Mouse (Mus musculus) heart, postnatal 4 days (tissue): ENCODE results near the gene Wdr26. TPM values are rescaled to one million over a fixed set of nuclear protein-coding genes. Genes with fewer than 3 reads are reported as not detected.
A peak's percentile ranks its signal among the peaks of the same experiment; 100 is the strongest.

ENCODE experiments used
- DNase-seq: peaks from one replicate; pipeline ENCODE4 v3.0.0; 2021
- total RNA-seq, 2 experiments: library from RNA; stranded (reverse); gene quantifications; 2 replicates each; pipeline ENCODE4 v1.2.3; 2021

Gene Wdr26
- total RNA-seq, 2 experiments from 2014 or later = 137 to 138 TPM

DNA sequence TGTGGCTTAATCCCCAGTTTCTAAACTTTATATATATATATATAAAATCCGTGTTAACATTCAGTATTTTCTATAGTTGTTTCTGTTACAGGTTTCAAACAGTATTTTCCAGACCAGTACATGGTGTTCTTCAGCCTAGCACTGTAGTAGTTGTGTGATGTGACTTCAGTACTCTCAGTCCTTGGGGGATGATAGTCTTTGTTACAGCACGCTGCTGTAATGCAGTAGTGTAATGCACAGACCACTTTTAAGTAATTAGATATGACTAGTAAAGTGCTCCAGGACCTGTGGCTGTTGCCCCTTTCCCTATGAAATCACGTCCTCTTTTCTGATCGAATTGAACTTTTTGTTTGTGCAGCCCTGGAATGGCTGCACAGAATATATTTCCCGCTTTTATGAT lies 60.3 kb downstream of the Wdr26 start:
- no peak for DNase-seq

DNA sequence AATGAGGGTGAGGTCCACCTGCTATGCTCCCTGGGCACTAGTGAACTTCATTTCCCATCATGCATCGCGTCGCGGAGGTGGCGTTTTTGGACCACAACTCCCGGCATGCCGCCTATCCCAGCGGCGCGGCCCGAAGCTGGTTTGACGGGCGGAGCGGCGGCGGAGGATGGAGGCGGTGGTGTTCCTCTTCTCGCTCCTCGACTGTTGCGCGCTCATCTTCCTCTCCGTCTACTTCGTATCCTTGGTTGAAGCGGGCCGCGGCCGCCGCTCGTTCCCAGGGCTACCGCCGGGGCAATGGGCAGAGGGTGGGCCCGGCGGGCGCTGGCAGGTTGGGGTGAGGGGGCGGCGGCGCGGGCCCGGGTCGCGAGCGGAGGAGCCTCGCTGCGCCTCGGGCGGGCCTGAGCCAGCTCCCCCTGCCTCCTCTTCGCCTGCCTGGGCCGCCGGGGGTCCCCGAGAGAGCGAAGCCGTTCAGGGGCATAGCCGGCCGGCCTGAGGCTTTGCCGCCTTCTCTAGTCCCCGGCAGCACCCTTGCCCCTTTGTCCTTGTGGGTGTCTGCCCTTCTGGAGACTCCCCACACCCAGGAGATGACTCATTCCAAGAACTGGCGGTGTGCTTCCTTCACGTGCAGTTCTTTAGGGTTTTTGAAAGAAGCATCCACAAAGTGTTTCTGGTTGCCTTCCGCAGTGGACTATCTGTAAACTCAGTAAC lies 60.8 kb downstream of the Wdr26 start:
- DNase-seq = peak; percentile 93

DNA sequence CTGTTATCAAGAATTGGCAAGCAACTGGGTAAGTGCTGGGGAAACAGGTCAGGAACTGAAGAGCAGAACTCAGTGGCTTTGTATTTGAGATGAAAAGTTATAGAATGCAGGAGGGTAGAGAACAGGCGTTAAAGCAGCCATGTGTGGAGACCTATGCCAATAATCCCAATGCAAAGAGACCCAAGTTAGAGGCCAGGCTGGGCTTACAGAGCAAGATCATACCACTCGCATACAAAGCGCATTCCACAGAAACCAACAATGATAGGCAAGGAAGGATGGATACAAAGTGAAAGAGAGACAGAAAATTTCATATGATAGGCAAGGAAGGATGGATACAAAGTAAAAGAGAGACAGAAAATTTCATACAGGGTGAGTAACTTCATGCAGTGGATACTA lies 61.4 kb downstream of the Wdr26 start:
- no peak for DNase-seq

DNA sequence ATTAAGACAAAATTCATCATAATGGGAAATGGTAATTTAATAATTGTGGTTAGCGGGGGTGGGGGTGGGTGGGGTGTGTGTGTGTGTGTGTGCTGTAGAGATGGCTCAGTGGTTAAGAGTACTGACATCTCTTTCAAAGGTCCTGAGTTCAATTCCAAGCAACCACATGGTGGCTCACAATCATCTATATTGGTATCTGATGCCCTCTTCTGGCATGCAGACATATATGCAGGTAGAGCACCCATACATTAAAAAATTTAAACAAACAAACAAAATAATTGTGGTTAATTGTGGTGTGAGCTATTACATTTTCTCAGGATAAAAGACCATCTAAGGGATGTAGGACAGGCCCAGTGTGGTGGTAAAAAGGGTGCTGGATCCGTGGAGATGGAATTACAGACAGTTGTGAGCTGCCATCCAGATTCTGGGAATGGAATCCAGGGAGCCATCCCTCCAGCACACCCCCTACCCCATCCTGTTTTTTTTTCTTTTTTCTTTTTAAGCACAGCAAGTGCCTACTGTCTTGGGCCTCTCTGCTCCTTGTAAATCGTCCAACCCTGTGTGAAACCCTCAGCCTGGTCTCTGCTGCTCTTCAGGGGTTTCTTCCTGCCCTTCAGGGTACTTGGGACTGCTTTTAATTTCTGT lies 62.3 kb downstream of the Wdr26 start:
- DNase-seq = no peak

DNA sequence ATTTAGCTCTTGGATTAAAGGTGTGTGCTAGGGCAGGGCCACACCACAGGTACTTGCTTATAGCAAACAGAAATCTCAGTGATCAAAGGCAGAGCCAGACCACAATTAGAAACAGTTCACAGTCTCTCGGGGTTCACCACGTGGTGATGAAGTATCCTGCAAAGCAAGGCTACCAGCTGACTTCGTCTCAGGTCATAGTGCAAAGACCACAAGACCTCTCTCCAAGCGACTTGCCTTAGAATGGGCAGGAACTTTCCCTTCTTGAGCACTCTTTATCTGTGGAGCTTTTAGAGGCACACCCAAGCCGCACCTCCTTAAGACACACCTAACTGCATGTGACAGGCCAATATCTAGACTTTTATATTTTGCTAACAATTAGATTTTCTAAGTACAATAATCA lies 63.3 kb downstream of the Wdr26 start:
- DNase-seq = no peak

DNA sequence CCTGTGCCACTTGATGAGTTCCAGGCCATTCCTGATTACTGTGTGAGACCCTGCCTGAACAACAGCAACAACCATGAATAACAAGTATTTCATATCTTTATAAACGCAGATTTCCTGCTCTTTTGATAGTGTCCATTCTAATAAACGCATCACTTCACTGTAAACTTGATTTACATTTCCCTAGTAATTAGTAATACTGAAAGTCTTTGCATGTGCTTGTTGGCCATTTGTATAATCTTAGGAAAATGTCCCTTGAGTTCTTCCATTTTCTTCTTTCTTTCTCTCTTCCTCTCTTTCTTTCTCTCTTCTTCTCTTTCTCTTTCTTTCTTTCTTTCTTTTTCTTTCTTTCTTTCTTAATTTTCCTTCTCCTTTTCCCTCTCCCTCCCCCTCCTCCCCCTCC lies 65.6 kb downstream of the Wdr26 start:
- DNase-seq = no peak

DNA sequence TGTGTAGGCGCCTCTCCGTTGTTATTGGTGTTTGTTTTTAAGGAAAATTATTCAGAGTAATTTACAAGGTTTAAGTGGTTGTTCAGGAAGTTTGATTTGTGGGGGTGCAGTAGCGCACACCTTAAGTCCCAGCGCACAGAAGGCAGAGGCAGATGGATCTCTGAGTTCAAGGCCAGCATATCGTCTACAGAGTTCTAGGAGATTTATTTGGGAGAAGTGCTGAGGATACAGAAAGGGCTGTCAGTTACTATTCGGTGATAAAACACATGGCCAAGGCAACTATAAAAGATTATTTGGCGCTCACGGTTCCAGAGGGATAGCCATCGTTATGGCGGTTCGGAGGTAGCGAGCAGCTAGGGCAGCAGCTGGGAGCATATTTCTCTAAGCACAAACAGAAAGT lies 66.8 kb downstream of the Wdr26 start:
- no peak for DNase-seq

DNA sequence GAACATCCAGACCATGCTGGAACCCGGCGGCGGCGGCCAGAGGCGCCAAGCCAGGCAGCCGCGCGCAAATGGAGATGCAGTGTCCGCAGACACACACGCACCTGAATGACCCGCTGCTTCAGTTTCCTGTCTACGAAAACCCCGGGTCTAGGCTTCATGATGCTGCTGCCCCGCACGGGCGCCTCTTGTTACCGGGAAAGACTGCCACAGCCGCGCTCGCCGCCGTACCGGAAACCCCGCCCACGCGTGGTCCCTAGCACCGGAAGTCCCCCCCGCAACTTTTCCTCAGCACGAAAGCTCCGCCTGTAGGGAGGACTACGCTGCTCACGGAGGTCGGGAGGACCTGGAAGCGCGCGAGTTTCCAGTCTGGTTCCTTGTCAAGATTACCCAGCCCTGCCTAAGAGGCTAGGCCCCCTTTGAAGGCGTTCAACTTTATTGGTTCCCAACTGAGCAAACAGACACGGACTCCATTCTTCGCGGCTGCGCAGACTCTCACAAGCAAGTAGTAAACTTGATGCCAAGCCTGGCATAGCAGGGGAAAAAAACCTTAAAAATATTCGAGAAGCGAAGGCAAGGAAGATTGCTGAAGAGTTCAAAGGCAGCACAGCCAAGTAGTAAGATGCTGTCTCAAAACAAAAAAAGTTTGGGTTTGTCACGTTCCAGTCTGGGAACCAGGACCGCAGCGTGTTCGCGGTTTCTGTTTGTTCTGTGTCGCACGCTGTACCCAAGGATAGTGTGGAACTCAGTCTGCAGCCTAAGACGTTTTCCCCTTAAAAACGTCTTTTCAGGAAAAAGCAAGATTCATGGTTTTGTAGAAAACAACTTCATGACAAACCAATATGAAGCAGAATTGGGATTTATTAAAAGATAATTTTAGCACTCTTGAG lies 67.6 kb downstream of the Wdr26 start, which contains the start of the genes Nvl and Cnih4:
Nvl (minus strand) TSS at position 255 of the 887 bp plus-strand sequence.
Cnih4 (plus strand) TSS at position 744 of the 887 bp plus-strand sequence.
- peak; percentile 96 for DNase-seq

DNA sequence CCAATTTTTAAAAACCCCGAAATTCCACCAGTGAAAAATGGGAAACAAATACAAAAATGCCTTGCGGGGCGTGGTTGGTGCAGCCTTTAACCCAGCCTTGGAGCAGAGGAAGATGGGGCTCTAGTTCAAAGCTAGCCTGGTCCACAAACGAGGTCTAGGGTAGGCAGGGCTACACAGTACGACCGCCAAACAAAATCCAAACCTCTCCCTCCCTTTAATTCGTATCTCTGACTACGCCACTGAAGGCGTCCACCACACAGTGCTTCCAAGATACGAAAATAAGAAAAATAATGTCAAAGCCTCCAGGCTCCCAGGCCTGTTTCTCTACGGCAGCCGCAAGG lies 68.2 kb downstream of the Wdr26 start:
- DNase-seq = no peak

DNA sequence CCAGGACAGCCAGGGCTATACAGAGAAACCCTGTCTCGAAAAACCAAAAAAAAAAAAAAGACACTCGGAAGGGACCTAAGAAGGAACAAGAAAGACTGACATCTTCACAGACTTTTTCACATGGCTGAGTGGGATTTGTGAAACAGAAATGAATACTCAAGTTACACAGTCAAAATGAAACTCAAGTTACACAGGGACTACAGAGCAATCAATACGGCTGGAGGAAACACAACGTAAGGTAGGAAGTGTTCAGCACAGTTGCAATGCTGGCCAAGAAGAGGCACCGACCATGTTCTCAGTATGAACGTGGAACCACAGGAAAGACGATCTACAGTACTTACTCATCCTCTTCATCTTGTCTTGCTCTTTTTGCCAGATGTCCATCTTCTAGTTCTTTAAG lies 73.1 kb downstream of the Wdr26 start:
- DNase-seq = no peak

DNA sequence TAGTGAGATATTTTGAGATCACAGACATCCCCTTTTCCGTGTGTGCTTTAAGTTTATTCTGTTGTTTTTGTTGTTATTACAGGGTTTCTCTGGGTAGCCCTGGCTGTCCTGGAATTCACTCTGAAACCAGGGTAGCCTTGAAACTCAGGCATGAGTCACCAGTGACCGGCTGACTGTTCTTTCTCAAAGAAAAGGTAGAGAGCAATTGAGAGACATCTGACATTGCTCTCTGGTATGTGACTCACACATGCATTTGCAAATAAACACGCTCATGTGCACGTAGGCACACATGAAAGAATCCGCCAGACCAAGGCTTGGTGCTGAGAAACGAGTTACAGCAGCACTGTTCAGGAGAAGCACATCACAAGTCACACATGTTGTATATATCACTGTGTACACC lies 79.9 kb downstream of the Wdr26 start:
- no peak for DNase-seq

DNA sequence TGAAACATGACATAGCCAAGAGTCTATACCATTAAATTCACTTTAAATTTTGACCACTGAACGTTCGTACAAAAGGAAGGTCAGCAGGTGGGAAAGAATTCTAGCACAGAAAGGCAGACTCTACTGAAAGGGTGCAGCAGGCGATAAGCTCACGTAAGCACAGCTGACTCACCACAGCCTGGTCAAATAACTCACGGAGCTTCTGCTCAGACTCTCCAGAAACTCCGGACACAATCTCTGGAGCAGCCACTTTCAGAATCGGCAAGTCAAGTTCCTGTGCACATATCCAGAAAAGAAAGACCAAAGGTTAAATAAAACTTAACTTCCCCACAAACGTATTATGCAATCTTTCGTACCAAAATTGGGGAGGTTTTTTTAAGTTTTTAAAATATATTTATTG lies 85.0 kb downstream of the Wdr26 start:
- DNase-seq = no peak

DNA sequence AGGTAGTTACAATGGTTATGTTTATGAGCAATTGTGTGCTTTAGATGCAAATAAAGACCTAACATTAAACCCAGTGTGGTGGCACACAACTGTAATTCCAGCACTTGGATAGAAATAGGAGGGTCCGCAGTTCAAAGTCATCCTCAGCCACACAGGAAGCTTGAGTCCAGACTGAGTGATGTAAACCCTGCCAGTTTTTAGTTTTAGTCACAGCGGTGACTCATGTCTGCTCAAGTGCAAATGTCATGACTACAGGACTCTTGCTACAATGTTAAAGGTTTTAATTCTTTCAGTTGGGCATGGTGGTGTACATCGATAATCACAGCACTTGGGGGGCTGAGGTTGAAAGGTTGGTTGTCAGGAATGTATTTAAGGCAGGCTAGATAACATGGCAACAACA lies 85.9 kb downstream of the Wdr26 start:
- DNase-seq = no peak

DNA sequence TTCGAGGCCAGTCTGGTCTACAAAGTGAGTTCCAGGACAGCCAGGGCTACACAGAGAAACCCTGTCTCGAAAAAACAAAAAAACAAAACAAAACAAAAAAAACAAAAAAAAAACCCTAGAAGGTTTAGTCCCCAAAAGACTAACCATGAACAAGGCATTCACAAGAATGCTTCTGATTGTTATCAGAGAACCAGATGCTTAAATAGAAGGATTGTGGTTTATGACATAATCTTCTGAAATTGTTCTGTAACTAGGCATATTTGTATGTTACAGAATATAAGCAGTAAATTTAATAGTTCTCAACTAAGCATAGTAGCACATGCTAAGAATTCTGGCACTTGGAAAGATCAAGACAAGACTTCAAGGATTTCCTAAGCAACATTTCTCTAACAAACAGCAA lies 87.7 kb downstream of the Wdr26 start:
- no peak for DNase-seq

Other genes with a start within 250 kb of the Wdr26 start
- gene Ephx1, start 191.1 kb downstream of the Wdr26 start, total RNA-seq = 10 to 100 TPM; 11.6 to 13.8 TPM
- gene 9130409I23Rik, start 160.8 kb downstream of the Wdr26 start, total RNA-seq = not detected
- 10 to 100 TPM; 12.0 to 15.0 TPM for gene Nvl, start 67.8 kb downstream of the Wdr26 start, total RNA-seq
- 10 to 100 TPM; 52.8 to 58.1 TPM for gene Cnih4, start 67.3 kb downstream of the Wdr26 start, total RNA-seq
- gene Cnih3, start 140.6 kb upstream of the Wdr26 start, total RNA-seq = not detected